Mouse (Mus musculus) G1E (cell line): Measurements from ENCODE around the gene Ankrd13d. TPM values are rescaled to one million over a fixed set of nuclear protein-coding genes. Genes with fewer than 3 reads are reported as not detected.

Source experiments
- ATAC-seq: 2 replicates; pipeline ENCODE4 v1.8.0; 2016; ENCODE audit warnings: mild to moderate bottlenecking; ENCODE audit not compliant: insufficient number of reproducible peaks, poor library complexity, low FRiP score, severe bottlenecking; ENCODE audit errors: extremely low read depth
- DNase-seq: peaks from one replicate; pipeline ENCODE4 v3.0.0; 2012; ENCODE audit warnings: low spot score
- H3K27me3 ChIP-seq: 2 replicates; pipeline ENCODE4 v1.6.1; 2012; ENCODE audit warnings: mild to moderate bottlenecking, low read length, inconsistent platforms; ENCODE audit not compliant: insufficient read depth
- H3K36me3 ChIP-seq: replicated peaks from 2 replicates; pipeline ENCODE3; 2012; ENCODE audit warnings: mild to moderate bottlenecking, inconsistent platforms
- H3K4me1 ChIP-seq: 2 replicates; pipeline ENCODE4 v1.6.1; 2012; ENCODE audit warnings: low read depth, low read length, inconsistent platforms, mixed read lengths; ENCODE audit not compliant: insufficient read depth
- H3K4me3 ChIP-seq: 2 replicates; pipeline ENCODE4 v1.5.1; 2012; ENCODE audit warnings: low read depth, mild to moderate bottlenecking, inconsistent platforms, low read length, moderate library complexity, mixed read lengths
- H3K9me3 ChIP-seq: replicated peaks from 2 replicates; pipeline ENCODE4 v1.6.1; 2012; ENCODE audit warnings: inconsistent platforms
- CTCF ChIP-seq: IDR thresholded peaks from 2 replicates; pipeline ENCODE4 v1.5.1; 2012; ENCODE audit warnings: low read depth, low read length, inconsistent platforms, mixed read lengths
- GATA1 ChIP-seq: IDR thresholded peaks from 2 replicates; pipeline ENCODE4 v1.6.1; 2012; ENCODE audit warnings: borderline replicate concordance, low read length, inconsistent platforms, mixed read lengths
- GATA2 ChIP-seq: IDR thresholded peaks from 2 replicates; pipeline ENCODE4 v1.6.1; 2012; ENCODE audit warnings: low read depth, low read length, inconsistent platforms, borderline replicate concordance
- POLR2AphosphoS5 ChIP-seq: IDR thresholded peaks from 2 replicates; pipeline ENCODE4 v1.6.1; 2012; ENCODE audit warnings: low read depth, low read length, inconsistent platforms; ENCODE audit not compliant: insufficient replicate concordance
- TAL1 ChIP-seq: conservative IDR thresholded peaks from 2 replicates; pipeline ENCODE4 v1.6.1; 2012; ENCODE audit warnings: low read depth, low read length, inconsistent platforms, mixed read lengths
- polyA plus RNA-seq: library from polyadenylated mRNA; stranded (reverse); fragments of >175 nt; gene quantifications from 2 replicates; pipeline ENCODE4 v1.2.3, GENCODE M21; 2012
- total RNA-seq, 2 experiments: library from RNA; stranded (forward) in 1 of 2; stranded (reverse) in 1 of 2; fragments of 200-1000 nt in 1 of 2; fragments of >200 nt in 1 of 2; fragmentation: Nextera tagmentation in 1 of 2; gene quantifications; 2 replicates each; pipeline ENCODE4 v1.2.3; 2014 to 2017

Gene Ankrd13d
- total and polyA plus RNA-seq, 3 experiments: 0.95 to 3.0 (median 2.3) TPM

GRCm38 (mm10) chr19:4291161-4291560 lies 8.2 kb upstream of the Ankrd13d start:
- Histone ChIP-seq H3K4me3 (no peak overlapping the region), H3K36me3 (peaks cover 97% of the 10 kb centered on the region), H3K4me1 (peaks cover 52% of the 10 kb centered on the region), H3K9me3 (no peaks in the 10 kb centered on the region), H3K27me3 (no peaks in the 10 kb centered on the region)
- no peak for TF ChIP-seq GATA1
- no peak for DNase-seq
- ATAC-seq: no peak

DNA sequence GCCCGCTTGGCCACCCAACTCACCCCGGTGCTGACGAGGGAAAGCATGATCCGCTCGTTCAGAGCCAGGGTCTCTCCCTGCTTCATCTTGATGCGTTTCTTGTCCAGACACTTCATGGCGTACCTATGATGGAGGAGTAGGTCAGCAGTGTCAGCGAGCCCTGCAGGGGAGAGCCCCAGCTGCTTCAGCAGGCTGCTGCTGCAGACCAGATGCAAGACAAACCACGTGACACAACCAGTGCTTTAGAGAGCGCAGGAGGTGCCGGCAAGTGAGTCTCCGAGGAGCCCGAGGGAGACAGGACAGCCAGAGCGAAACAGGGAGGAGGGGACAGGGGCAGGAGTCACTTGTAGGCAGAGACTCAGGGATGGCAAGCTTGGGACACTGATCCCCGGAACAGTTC lies 7.8 kb upstream of the Ankrd13d start:
- H3K9me3 ChIP-seq: no peaks in the 10 kb centered on the region

DNA sequence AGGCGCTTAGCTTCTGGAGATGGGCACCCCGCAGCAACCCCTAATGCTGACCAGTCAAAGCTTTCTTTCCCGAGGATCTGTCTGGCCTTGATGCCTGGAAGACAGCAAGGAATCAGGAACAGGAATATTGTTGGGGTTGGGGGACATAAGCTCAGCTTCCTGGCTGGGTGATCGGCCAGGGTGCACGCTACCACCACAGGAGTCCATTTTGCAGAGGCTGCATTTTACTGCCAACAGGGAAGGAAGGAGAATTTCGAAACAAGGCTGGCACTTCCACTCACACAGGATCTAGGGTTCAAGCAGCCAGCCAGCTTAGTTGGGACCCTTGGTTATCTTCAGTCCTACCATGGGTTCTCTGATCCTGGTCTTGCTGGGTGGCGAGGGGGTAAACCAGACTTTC lies 716 bp upstream of the Ankrd13d start:
- Histone ChIP-seq H3K36me3 (peaks cover 46% of the 10 kb centered on the region), H3K9me3 (peaks cover 4% of the 10 kb centered on the region), H3K4me3 (peak overlapping the region; percentile 73; the same call in 1 of the 2 replicates), H3K27me3 (peaks cover 6% of the 10 kb centered on the region; the same call in 1 of the 2 replicates), H3K4me1 (peaks cover 27% of the 10 kb centered on the region)
- ATAC-seq (no peak), DNase-seq (no peak)
- TF ChIP-seq GATA2: no peak
- no peak for TF ChIP-seq CTCF
- no peak for TF ChIP-seq TAL1
- no peak for TF ChIP-seq GATA1

More for the DNA sequence above, 7.8 kb upstream of the Ankrd13d start:
- Histone ChIP-seq H3K4me1 (peaks cover 48% of the 10 kb centered on the region), H3K36me3 (peaks cover 97% of the 10 kb centered on the region), H3K4me3 (no peak overlapping the region), H3K27me3 (no peaks in the 10 kb centered on the region)
- no peak for ATAC-seq
- no peak for DNase-seq
- TF ChIP-seq GATA2: no peak
- no peak for TF ChIP-seq TAL1
- no peak for TF ChIP-seq POLR2AphosphoS5
- TF ChIP-seq CTCF: no peak
- TF ChIP-seq GATA1: no peak

DNA sequence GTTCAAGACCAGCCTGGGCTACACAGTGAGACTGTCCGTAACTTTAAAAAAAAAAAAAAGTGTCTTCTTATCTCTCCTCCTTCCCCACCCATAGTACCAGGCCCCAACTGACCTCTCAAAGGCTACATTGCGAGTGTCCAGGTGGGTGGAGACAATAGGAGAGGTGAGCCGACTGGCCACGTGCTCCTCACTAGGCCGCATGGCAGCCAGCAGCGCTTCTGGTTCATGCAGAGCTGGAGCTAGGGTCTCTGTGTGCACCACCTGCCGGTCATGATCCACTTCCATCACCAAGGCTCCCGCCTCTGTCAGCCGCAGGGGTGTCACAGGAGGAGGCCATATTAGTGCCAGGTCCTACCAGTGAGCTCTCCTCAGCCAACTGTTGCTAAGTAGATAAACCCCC lies 2.5 kb downstream of the Ankrd13d start:
- Histone ChIP-seq H3K4me3 (no peak overlapping the region), H3K27me3 (peaks cover 11% of the 10 kb centered on the region), H3K4me1 (peaks cover 26% of the 10 kb centered on the region), H3K36me3 (peaks cover 14% of the 10 kb centered on the region), H3K9me3 (peaks cover 8% of the 10 kb centered on the region)
- DNase-seq (no peak), ATAC-seq (no peak)
- TF ChIP-seq GATA2 (no peak), GATA1 (no peak), POLR2AphosphoS5 (no peak), TAL1 (no peak), CTCF (no peak)

GRCm38 (mm10) chr19:4279487-4279886 lies 3.5 kb downstream of the Ankrd13d start:
- H3K36me3 ChIP-seq: peaks cover 4% of the 10 kb centered on the region
- H3K27me3 ChIP-seq: peaks cover 11% of the 10 kb centered on the region
- H3K9me3 ChIP-seq: peaks cover 8% of the 10 kb centered on the region
- TF ChIP-seq CTCF (no peak), GATA2 (no peak), TAL1 (no peak), GATA1 (no peak), POLR2AphosphoS5 (no peak)
- no peak overlapping the region for H3K4me3 ChIP-seq
- no peak for ATAC-seq
- DNase-seq: no peak
- peaks cover 22% of the 10 kb centered on the region for H3K4me1 ChIP-seq

DNA sequence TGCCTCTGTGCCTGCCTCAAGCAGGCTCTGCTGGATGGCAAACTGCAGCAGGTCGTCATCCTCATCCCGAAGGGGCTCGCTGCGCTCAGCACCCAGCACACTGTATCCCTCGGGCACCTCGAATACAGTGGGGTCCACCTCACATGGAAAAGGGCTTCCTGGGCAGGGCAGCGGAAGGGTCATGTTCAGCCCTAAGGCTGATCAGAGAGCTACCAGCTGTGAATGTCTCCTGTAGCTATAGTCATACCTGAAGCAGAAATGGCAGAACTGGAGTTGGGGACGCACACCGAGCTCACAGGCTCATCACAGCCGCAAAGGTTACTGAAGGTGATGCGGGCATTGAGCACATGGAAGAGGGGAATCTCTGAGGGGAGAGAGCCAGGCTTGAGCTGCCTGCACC lies 12.0 kb downstream of the Ankrd13d start:
- ATAC-seq (no peak), DNase-seq (no peak)
- TF ChIP-seq GATA2 (no peak), POLR2AphosphoS5 (no peak), GATA1 (no peak), CTCF (no peak), TAL1 (no peak)
- H3K4me1 ChIP-seq: peaks cover 14% of the 10 kb centered on the region
- no peaks in the 10 kb centered on the region for H3K36me3 ChIP-seq
- H3K9me3 ChIP-seq: no peaks in the 10 kb centered on the region
- peaks cover 69% of the 10 kb centered on the region for H3K27me3 ChIP-seq
- H3K4me3 ChIP-seq: no peak overlapping the region

- DNase-seq (no peak), ATAC-seq (no peak)
- Histone ChIP-seq H3K36me3 (no peaks in the 10 kb centered on the region), H3K4me3 (no peak overlapping the region), H3K9me3 (no peaks in the 10 kb centered on the region), H3K4me1 (peaks cover 14% of the 10 kb centered on the region), H3K27me3 (peaks cover 77% of the 10 kb centered on the region)
- TF ChIP-seq TAL1 (no peak), POLR2AphosphoS5 (no peak), GATA1 (no peak), CTCF (no peak), GATA2 (no peak)
Measured at GRCm38 (mm10) chr19:4270187-4270586, 12.8 kb downstream of the Ankrd13d start.
